Mouse (Mus musculus): Measurements from ENCODE around the gene Lhx6.
A peak's percentile ranks its signal among the peaks of the same experiment; 100 is the strongest.

The Lhx6 gene

GRCm38 (mm10) chr2:36092748-36093147 is 12.5 kb downstream of the Lhx6 start:
- DNase-seq = no peak

GRCm38 (mm10) chr2:36090853-36091741 is 14.1 kb downstream of the Lhx6 start:
- peak; percentile 49 for DNase-seq

GRCm38 (mm10) chr2:36089190-36089589 is 16.0 kb downstream of the Lhx6 start:
- no peak for DNase-seq

- DNase-seq = no peak
Measured at GRCm38 (mm10) chr2:36085041-36085440, 20.2 kb downstream of the Lhx6 start.

GRCm38 (mm10) chr2:36082802-36083580 is 22.2 kb downstream of the Lhx6 start:
- no peak for DNase-seq

GRCm38 (mm10) chr2:36081446-36081845 is 23.8 kb downstream of the Lhx6 start:
- no peak for DNase-seq

DNA sequence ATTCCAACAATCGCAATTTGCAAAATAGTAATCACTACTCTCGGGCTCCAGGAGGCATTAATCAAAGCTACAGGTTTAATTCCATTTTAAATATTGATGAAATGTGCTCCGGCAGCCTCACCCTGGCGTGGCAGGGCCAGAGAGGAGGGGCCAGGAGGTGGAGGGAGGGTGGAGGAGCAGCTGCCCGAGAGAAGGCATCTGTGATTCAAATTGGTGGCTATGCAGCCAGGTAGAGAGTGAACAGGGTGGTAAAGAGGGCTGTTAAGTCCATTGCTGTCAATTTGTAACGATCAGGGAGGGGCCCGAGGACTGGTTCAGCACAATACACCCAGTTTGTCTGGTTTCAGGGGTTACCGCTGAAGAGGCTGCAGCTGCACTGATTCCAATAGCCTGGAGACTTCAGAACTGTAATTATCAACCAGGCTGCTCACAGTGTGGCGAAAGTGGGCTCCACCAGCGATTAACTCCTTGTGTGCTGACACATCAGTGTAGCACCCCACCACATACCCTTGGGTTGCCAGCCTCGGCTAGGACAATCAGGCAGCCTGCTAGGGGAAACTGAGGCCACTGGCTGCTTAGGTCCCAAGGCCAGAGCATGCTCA is 27.9 kb downstream of the Lhx6 start:
- no peak for DNase-seq

DNA sequence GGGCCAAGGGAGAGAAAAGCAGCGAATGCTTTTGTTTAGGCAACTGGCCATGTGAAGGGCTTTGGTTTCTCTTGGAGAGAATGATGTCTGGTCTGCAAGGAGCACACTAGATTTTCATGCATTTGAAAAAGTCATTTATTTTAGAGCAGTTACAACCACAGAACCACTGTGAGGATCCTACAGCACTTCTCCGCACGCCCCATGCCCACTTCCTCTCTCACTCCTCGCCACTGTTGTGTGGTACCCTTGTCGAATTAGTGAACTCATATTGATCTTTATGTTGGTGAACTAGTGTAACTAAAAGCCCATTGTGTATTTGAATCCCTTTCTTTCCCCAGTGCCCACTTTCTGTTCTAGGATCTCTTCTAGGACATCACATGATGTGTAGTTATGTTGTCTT is 30.0 kb downstream of the Lhx6 start:
- no peak for DNase-seq

DNA sequence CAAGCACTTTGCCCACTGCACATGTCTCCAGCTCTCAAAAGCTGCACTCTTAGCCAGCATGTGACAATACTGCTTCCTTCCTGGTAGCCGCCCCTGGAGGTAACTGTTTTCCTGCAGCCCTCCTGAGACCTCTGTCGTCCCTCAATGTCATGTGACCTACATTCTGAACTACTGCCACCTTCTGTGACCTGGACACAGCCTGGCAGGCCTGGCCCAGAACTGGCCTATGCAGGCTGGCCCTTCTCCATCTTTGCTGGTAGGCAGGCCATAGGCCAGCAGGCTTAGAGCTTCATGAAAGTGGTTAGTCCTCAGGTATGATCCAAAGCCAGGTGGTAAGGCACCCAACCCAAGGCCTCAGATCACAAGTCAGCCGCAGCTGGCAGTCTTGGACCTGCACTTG is 31.4 kb downstream of the Lhx6 start:
- DNase-seq = no peak

DNA sequence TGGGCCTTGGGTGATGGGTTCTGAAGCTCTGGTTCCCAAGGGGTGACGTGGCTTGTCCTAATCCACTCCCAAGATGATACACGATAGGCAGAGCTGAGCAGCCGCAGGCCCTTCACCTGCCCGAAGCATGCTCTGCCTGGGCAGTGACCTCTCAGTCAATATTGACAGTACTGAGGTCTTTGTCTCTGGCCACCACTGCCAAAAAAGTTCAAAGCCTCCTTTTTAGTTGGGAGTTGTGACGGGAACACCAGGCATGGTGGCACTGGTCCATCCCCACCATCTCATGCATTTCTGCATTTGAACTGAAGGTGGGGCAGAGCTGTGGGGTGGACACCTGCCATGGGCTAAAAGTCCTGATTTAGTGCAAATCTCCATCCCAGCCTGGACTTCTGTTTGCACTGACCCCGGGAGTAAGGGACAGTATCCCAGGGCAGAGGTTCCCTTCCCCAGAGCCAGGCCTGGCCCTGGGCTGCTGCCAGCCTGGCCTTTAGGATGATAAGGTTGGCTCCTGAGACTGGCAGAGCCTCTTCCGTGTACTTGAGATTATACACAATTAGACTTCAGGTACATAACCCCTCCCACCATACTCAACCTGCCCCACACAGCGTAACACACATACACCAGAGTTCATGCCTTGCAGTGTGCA is 33.4 kb downstream of the Lhx6 start:
- DNase-seq = no peak

DNA sequence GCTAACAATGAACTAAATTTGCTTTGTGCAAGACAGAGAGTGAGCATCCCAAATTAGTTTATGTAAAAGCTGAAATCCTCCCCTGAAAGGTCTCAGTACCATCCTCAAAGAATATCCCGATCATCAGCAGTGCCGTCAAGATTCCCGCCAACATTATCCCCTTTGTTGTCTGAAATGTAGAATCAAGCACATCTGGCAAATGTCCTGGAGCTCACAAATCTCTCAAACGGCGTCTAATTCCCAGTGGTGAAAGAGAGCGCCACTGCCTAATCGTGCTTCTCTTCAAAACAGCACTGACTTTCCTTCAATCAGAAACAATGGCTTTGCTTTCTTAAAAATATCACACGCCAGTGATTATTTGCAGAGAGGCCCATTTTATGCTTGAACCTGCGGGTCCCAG is 38.1 kb downstream of the Lhx6 start:
- DNase-seq = no peak

DNA sequence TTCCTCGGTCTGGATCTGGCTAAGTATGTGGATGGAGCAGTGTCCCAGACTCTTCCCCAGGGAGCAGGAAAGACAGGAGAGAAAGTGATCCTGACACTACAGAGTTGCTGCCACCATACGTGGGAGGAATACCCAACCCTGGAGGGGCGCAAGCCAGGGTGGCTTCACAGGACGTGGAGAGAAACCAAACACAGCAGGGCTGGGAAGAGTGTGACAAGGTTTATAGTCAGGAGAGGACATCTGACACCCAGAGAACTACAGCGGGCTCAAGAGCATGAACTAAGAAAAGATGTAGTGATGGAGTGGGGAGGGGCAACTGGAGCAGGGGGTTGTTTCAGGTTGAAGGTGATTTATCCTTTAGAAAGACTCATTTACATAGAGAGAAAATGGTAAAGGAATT is 43.8 kb downstream of the Lhx6 start:
- no peak for DNase-seq

DNA sequence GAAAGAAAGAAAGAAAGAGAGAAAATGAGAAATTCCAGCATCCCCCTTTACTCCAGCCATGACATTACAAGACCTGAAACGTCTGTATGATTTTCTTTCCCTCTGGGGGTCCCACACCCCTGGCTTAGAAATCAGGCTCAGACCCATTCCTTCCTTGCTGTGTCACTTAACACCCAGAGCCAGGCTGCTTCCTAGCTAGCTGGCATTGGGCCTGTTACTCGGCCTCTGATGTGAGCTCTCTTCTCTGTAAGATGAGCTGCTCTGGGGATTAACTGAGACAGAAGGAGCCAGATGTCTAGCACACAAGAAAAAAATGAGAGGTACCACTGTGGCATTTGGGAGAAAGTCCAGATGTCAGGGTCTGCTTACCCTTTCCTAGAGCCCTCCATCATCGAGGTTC is 49.0 kb downstream of the Lhx6 start:
- no peak for DNase-seq

DNA sequence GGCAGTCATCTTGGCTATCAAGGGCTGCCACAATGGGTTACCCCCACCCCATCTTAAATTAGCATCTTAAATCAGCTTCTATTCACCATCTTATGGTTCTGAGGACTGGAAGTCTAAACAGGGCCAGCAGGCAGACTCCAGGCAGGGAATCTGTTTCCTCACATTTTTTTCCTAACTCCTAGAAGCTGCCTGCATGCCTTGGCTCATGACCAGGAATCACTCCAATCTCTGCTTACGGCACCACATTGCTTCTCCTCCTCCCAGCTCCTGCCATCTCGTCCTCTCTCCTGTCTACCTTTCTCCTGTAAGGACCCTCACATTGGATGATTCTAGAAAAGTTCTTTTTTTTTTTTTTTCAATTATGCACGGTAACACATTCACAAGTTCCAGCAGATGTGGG is 52.0 kb downstream of the Lhx6 start:
- DNase-seq = no peak

- DNase-seq = no peak
Measured at GRCm38 (mm10) chr2:36049567-36049954, 55.6 kb downstream of the Lhx6 start.

DNA sequence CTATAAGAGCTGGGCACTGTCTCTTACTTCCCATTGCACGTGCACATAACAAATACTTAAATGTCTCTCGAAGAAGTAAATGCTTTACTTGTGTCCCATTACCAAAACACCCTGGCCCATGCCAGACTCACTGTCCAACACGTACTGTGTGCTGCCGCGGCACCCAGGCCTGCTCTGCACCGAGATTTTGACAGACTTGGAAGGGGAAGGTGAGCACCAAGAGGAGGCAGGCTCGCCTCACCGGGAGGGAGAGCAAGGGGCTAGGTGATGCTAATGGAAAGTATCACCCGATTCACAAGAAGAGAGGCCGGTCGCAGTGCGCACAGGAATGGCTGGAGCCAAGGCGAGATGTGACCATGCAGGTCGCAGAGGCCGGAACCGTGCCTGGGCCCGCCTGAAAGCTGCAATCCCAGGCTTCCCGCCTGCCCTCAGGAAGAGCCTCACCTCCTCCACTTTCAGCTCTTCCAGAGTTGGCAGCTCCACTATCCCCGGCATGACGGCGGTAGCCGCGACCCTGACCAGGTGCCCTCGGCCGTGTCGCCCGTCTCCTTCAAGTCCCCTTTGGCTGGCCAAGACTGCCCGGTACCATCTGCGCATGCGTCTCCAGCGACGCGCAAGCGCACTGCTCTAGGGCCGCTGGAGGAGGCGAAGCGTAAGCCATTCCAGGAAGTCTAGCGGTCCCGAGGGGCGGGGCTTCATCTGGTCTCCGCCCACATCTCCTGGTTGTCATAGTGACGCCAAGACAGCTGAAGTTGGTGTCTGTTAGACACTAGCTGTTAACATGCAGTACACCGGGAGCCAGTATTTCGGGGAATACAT is 56.3 kb downstream of the Lhx6 start, which contains the start of the genes Ndufa8 and Morn5:
Ndufa8 (minus strand) TSS at position 659 of the 819 bp plus-strand sequence.
Morn5 (plus strand) TSS at position 711 of the 819 bp plus-strand sequence.
- peak; percentile 97 for DNase-seq

DNA sequence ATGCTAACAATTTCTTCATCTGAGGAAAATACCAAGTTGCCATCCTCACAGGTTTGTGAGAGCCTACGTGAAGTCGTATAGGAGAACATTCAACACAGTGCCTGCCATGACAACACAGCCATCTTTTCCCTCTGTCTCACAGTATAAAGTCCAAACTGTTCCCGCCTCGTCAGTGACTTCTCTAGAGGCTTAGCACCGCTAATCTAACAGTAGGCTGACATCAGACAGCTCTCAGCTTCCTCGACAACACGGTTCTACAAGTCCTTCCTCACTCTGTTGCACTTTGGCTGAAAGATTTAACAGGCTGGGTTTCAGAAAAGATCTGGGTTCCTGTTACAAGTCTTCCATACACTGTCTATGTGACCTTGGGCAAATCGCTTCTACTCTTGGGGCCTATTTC is 57.0 kb downstream of the Lhx6 start:
- DNase-seq = no peak

GRCm38 (mm10) chr2:36040872-36041271 is 64.3 kb downstream of the Lhx6 start:
- DNase-seq = no peak

DNA sequence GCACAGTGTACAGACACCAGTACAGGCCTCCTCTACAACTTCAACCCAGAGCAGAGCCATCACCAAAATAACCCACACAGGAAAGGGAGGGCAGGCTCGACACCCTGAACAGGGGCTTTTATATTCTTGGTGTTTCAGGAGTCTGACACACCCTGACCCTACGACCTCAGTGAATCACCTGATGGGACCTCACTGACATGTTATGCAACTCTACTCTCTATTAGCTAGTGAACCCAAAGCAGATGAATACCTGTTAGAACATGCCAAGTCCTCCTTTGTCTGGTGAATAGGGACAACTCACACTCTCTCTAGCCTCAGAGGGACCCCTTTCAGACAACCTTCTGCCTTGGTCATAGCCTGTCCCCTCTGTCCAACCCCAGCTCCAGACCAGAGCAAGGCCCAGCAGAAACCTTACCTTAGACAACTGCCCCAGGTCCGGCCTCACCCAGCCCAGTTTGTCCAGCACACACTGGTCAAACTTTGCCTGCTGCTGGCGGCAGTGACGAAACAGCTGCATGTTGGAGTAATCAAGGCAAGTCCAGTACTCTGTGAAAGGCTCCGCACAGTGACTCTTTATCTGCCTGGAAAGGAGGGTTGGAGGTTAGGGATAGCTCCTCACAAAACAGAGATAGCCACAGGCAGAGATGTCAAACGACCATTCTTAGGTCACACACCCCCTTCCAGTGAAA is 65.8 kb downstream of the Lhx6 start:
- no peak for DNase-seq

DNA sequence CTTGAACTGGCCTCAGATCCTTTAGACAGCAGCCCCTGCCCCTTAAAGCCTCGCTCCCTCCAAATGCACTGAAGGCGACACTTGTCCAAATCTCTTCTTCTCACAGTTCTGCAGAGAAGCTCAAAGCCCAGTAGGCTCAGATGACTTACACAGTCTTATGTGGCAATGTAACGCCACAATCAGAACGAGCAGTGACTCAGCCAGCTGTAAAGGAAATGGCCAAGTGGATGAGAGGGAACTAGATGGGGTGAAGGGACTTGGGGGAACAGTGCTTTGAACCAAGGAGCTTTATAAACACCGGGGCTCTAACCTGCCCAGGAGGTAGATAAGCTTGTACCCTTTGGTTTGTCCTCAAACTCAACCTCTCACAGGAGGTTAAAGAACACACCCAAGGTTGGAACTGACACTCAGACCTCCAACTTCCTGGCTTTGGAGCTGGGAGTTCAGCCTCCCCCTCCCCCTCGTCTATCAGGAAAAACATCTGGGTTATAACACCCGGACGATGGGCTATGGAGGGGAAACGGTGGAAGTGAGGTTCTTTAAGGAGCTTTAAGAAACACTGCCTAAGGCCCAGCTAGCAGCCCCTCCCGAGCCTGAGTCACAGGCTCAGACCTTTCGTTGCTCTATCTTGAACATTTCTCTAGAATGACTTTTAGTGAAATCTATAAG is 69.7 kb downstream of the Lhx6 start:
- no peak for DNase-seq

DNA sequence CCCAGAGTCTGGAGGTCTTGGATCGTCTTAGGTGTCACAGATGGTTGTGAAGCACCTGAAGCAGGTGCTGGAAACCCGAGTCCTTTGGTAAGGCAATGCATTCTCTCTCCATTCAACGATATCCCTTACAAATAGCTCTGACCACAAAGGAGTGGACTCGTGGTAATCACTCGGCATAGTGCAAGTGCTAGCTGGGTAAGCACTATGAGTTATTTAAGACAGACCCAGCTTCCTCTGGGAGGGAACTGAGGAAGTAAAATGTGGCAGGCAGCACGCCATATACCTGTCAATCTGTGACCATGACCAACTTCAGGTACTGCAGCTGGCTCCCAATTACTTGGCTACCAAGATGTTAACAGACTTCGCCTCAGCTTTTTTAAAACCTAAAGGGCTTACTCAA is 70.3 kb downstream of the Lhx6 start:
- DNase-seq = no peak

All from right cerebral cortex, postnatal 4 days (tissue).